Comparison of ENCODE assay signal across 9 mouse cellular contexts in genomic region chr11:99120524-99121217, GRCm38 (mm10). TPM values are rescaled to one million over a fixed set of nuclear protein-coding genes. Genes with fewer than 3 reads are reported as not detected.
DNase-seq lines count a peak whose midpoint lies in the region; ATAC-seq and TF ChIP-seq lines count a peak whose summit lies in the region.
"Had no signal": no experiment of that assay in that cellular context is flagged by ENCODE, and none has a peak within 500 bp of the region (broad histone marks: within the 10 kb centered on the region; RNA-seq: fewer than 3 reads in every experiment).

No protein-coding gene starts in this region.

- H3K9ac ChIP-seq in embryonic facial prominence, embryonic 12.5 days, result 0 out of 2 replicates have a peak overlapping the region, but pooled peaks have one; percentile 15
- peak overlapping the region; percentile 6; the same call in 1 of the 2 replicates for H3K9ac ChIP-seq in midbrain, embryonic 11.5 days (ENCODE audit: low read length)

- TF ChIP-seq CTCF in gastrocnemius, adult 2 months (IDR thresholded peaks at IDR 0.05), result no peak

- WGBS in embryonic facial prominence, embryonic 12.5 days, result 25% methylated on average over 20 of the region's 20 CpGs
- 35% methylated on average over 20 of the region's 20 CpGs for WGBS in midbrain, embryonic 11.5 days

- H3K9me3 ChIP-seq in embryonic facial prominence, embryonic 12.5 days, result no peaks in the 10 kb centered on the region
- no peaks in the 10 kb centered on the region for H3K9me3 ChIP-seq in midbrain, embryonic 11.5 days (ENCODE audit: control insufficient read depth, low read length)

- DNase-seq in gastrocnemius, adult 2 months, result peak; percentile 63
- no peak for DNase-seq in gastrocnemius, adult 8-10 months (ENCODE audit: low spot score in 2 of 2)
- peak; percentile 49 for DNase-seq in heart, postnatal 25 days (ENCODE audit: low spot score)
- peak; percentile 94 for DNase-seq in midbrain, embryonic 11.5 days (ENCODE audit: low spot score, missing footprints)
- no peak for DNase-seq in layer of hippocampus, adult 8-10 months (ENCODE audit: low spot score in 2 of 2)
- no peak for DNase-seq in cerebellum, postnatal 25 days
- no peak for DNase-seq in yolk sac, embryonic 10.5 days (ENCODE audit: low spot score)

- no peaks in the 10 kb centered on the region for H3K27me3 ChIP-seq in embryonic facial prominence, embryonic 12.5 days
- H3K27me3 ChIP-seq in midbrain, embryonic 11.5 days (ENCODE audit: control insufficient read depth, insufficient read depth, low read length), result no peaks in the 10 kb centered on the region

- no peak overlapping the region for H3K4me3 ChIP-seq in gastrocnemius, adult 2 months
- no peak overlapping the region for H3K4me3 ChIP-seq in embryonic facial prominence, embryonic 12.5 days
- H3K4me3 ChIP-seq in midbrain, embryonic 11.5 days (ENCODE audit: low read depth, low read length), result no peak overlapping the region

- H3K4me1 ChIP-seq in embryonic facial prominence, embryonic 12.5 days, result peaks cover 46% of the 10 kb centered on the region
- H3K4me1 ChIP-seq in midbrain, embryonic 11.5 days (ENCODE audit: control insufficient read depth, insufficient read depth, low read length), result peaks cover 10% of the 10 kb centered on the region

- ATAC-seq in embryonic facial prominence, embryonic 12.5 days (ENCODE audit: insufficient number of reproducible peaks, insufficient read depth, low FRiP score, low TSS enrichment), result no peak
- ATAC-seq in midbrain, embryonic 11.5 days (ENCODE audit: low FRiP score), result no peak

- intact Hi-C loops in gastrocnemius, adult 2 months (cut with DNase I), result loop anchor here (10.0 kb wide), 1 partner anchor 196 kb away; the partner anchor contains the start of gene Rara
- intact Hi-C loops in heart, postnatal 25 days (cut with DNase I), result loop anchor here (2.0 to 5.0 kb wide), 2 partner anchors 53 to 202 kb away; no protein-coding TSS in a partner anchor

- peak overlapping the region; percentile 81 for H3K27ac ChIP-seq in gastrocnemius, adult 2 months
- H3K27ac ChIP-seq in embryonic facial prominence, embryonic 12.5 days, result peak overlapping the region; percentile 94
- H3K27ac ChIP-seq in midbrain, embryonic 11.5 days (ENCODE audit: low read depth, low read length), result 0 out of 2 replicates have a peak overlapping the region, but pooled peaks have one; percentile 32

- no peaks in the 10 kb centered on the region for H3K36me3 ChIP-seq in embryonic facial prominence, embryonic 12.5 days
- no peaks in the 10 kb centered on the region for H3K36me3 ChIP-seq in midbrain, embryonic 11.5 days (ENCODE audit: control insufficient read depth, insufficient read depth, low read length)

- H3K4me2 ChIP-seq in embryonic facial prominence, embryonic 12.5 days (replicated peaks), result no peak overlapping the region
- H3K4me2 ChIP-seq in midbrain, embryonic 11.5 days, result no peak overlapping the region

RNA-seq across cellular contexts. Expression of gene Tns4, which starts 31.6 kb away (rescaled TPM):
- under 1 TPM in 1 of 2 experiments, not detected in 1; 0.22 TPM for total RNA-seq in gastrocnemius, adult 2 months (2021)
- total RNA-seq in gastrocnemius, adult 8-10 months (2022), result not detected
- 0.24 and 0.28 TPM in 2 replicates for polyA plus RNA-seq in embryonic facial prominence, embryonic 12.5 days (2016; fragmentation: Nextera tagmentation; extraction: Ambion mirVana)
- total RNA-seq in heart, postnatal 25 days (2021), result under 1 TPM; 0.18 to 0.20 TPM
- polyA plus RNA-seq in midbrain, embryonic 11.5 days (2014; fragmentation: Nextera tagmentation; extraction: Ambion mirVana), result 0.23 and 0.67 TPM in 2 replicates
- total RNA-seq in layer of hippocampus, adult 8-10 months (2022), result under 1 TPM in 2 of 4 experiments, not detected in 2; 0.27 TPM

RNA-seq across cellular contexts. Expression of gene Ccr7, which starts 34.2 kb away (rescaled TPM):
- total RNA-seq in gastrocnemius, adult 2 months (2021), result not detected
- not detected for total RNA-seq in gastrocnemius, adult 8-10 months (2022)
- polyA plus RNA-seq in embryonic facial prominence, embryonic 12.5 days (2016; fragmentation: Nextera tagmentation; extraction: Ambion mirVana), result 0.81 TPM in 2 replicates
- under 1 TPM; 0.29 to 0.64 TPM for total RNA-seq in heart, postnatal 25 days (2021)
- polyA plus RNA-seq in midbrain, embryonic 11.5 days (2014; fragmentation: Nextera tagmentation; extraction: Ambion mirVana), result 0.41 TPM in 1 of 2 replicates, not detected in the other
- total RNA-seq in layer of hippocampus, adult 8-10 months (2022), result not detected
- total RNA-seq: layer of hippocampus, postnatal 14 days had no signal

Comparison
In these comparisons a context has a peak if more than half of its experiments do, and no peak if none do; other contexts are left out.
1. DNase-seq: peak in gastrocnemius, adult 2 months (single experiment), heart, postnatal 25 days (single experiment) and midbrain, embryonic 11.5 days (single experiment); none in gastrocnemius, adult 8-10 months (0 of 2), layer of hippocampus, adult 8-10 months (0 of 2), cerebellum, postnatal 25 days (0 of 2) and yolk sac, embryonic 10.5 days (single experiment).
2. H3K27ac ChIP-seq: peak in every context shown above with its lines; median percentile 94 in embryonic facial prominence, embryonic 12.5 days; 81 in gastrocnemius, adult 2 months; 32 in midbrain, embryonic 11.5 days.